Mouse (Mus musculus) heart, postnatal 0 days (tissue): ENCODE data around the gene Srr.

ENCODE experiments used
- CTCF ChIP-seq: IDR thresholded peaks from 2 replicates; pipeline ENCODE4 v1.5.1; 2016; ENCODE audit warnings: antibody characterized with exemption, control low read depth, low read depth
- EP300 ChIP-seq: IDR thresholded peaks from 2 replicates; pipeline ENCODE4 v1.6.1; 2016; ENCODE audit warnings: antibody characterized with exemption, low read depth

- no peak for TF ChIP-seq CTCF
- no peak for TF ChIP-seq EP300
These were observed 63.6 kb downstream of the Srr start for GRCm38 (mm10) chr11:74862129-74862528.
